Mouse (Mus musculus) forebrain, embryonic 15.5 days (tissue): ENCODE results near the gene Tmpo. TPM values are rescaled to one million over a fixed set of nuclear protein-coding genes. Genes with fewer than 3 reads are reported as not detected.

Experiments used
- ATAC-seq: fragments of 200-750 bp; cut with Nextera tagmentation; replicated peaks from 2 replicates; pipeline ENCODE4 v1.8.0; 2017; ENCODE audit warnings: mild to moderate bottlenecking, moderate TSS enrichment, moderate library complexity
- H3K27ac ChIP-seq: fragments of 300-500 bp; sonication (generic); replicated peaks from 2 replicates; pipeline ENCODE4 v1.5.1; 2015; ENCODE audit warnings: mild to moderate bottlenecking, inconsistent platforms
- H3K27me3 ChIP-seq: fragments of 300-500 bp; sonication (generic); 2 replicates; pipeline ENCODE4 v1.6.1; 2015; ENCODE audit warnings: inconsistent platforms
- H3K36me3 ChIP-seq: fragments of 300-500 bp; sonication (generic); 2 replicates; pipeline ENCODE4 v1.6.1; 2015; ENCODE audit warnings: mild to moderate bottlenecking, inconsistent platforms
- H3K4me1 ChIP-seq: fragments of 300-500 bp; sonication (generic); 2 replicates; pipeline ENCODE4 v1.6.1; 2015; ENCODE audit warnings: inconsistent platforms
- H3K4me2 ChIP-seq: fragments of 300-500 bp; sonication (generic); replicated peaks from 2 replicates; pipeline ENCODE4 v1.6.1; 2015; ENCODE audit warnings: mild to moderate bottlenecking, inconsistent platforms
- H3K4me3 ChIP-seq: fragments of 300-500 bp; sonication (generic); 2 replicates; pipeline ENCODE4 v1.5.1; 2015; ENCODE audit warnings: mild to moderate bottlenecking, inconsistent platforms
- H3K9ac ChIP-seq: fragments of 300-500 bp; sonication (generic); replicated peaks from 2 replicates; pipeline ENCODE4 v1.6.1; 2015; ENCODE audit warnings: mild to moderate bottlenecking, inconsistent platforms
- H3K9me3 ChIP-seq: fragments of 300-500 bp; sonication (generic); 2 replicates; pipeline ENCODE4 v1.6.1; 2016; ENCODE audit warnings: inconsistent platforms
- WGBS: fragments of 180-500 bp; shearing (Covaris S2); methylation state at CpG from one replicate; pipeline ENCODE4 v1.1.7; 2015; ENCODE audit warnings: mixed read lengths; 5-methylcytosine and 5-hydroxymethylcytosine counted together
- polyA plus RNA-seq: library from polyadenylated mRNA; unstranded; fragments of >200 nt; fragmentation: Nextera tagmentation; extraction: Ambion mirVana; gene quantifications from 2 replicates; pipeline ENCODE4 v1.2.1, GENCODE M21; 2015

Tmpo gene
- polyA plus RNA-seq, 1 experiment from 2014 or later, result 194 TPM

GRCm38 (mm10) chr10:91142654-91143191 lies 38.4 kb downstream of the Tmpo start:
- no peak overlapping the region for H3K9ac ChIP-seq
- H3K9me3 ChIP-seq, result no peaks in the 10 kb centered on the region
- H3K27me3 ChIP-seq, result no peaks in the 10 kb centered on the region
- peaks cover 10% of the 10 kb centered on the region for H3K36me3 ChIP-seq
- no peak overlapping the region for H3K4me2 ChIP-seq
- 76% methylated on average over 10 of the region's 10 CpGs for WGBS
- H3K4me1 ChIP-seq, result no peaks in the 10 kb centered on the region
- H3K4me3 ChIP-seq, result no peak overlapping the region
- H3K27ac ChIP-seq, result no peak overlapping the region
- no peak for ATAC-seq

- WGBS, result 40% methylated on average over 2 of the region's 2 CpGs
- peak; percentile 49 for ATAC-seq
- no peaks in the 10 kb centered on the region for H3K9me3 ChIP-seq
Measured at GRCm38 (mm10) chr10:91141564-91141963, 39.6 kb downstream of the Tmpo start.

GRCm38 (mm10) chr10:91139148-91139766 lies 41.9 kb downstream of the Tmpo start:
- no peaks in the 10 kb centered on the region for H3K9me3 ChIP-seq
- H3K4me1 ChIP-seq, result peaks cover 5% of the 10 kb centered on the region; the same call in 1 of the 2 replicates
- H3K27ac ChIP-seq, result no peak overlapping the region
- 95% methylated on average over 14 of the region's 14 CpGs for WGBS
- ATAC-seq, result no peak
- no peak overlapping the region for H3K4me2 ChIP-seq
- no peaks in the 10 kb centered on the region for H3K36me3 ChIP-seq
- H3K27me3 ChIP-seq, result no peaks in the 10 kb centered on the region
- H3K4me3 ChIP-seq, result no peak overlapping the region
- no peak overlapping the region for H3K9ac ChIP-seq

More at GRCm38 (mm10) chr10:91141564-91141963, 39.6 kb downstream of the Tmpo start:
- Histone ChIP-seq H3K27me3 (no peaks in the 10 kb centered on the region), H3K27ac (no peak overlapping the region), H3K4me3 (no peak overlapping the region), H3K36me3 (peaks cover 10% of the 10 kb centered on the region), H3K4me1 (no peaks in the 10 kb centered on the region), H3K4me2 (no peak overlapping the region), H3K9ac (no peak overlapping the region)

- Histone ChIP-seq H3K36me3 (no peaks in the 10 kb centered on the region), H3K4me3 (no peak overlapping the region), H3K27me3 (no peaks in the 10 kb centered on the region), H3K4me2 (no peak overlapping the region), H3K4me1 (peaks cover 5% of the 10 kb centered on the region; the same call in 1 of the 2 replicates), H3K9ac (no peak overlapping the region), H3K27ac (no peak overlapping the region), H3K9me3 (no peaks in the 10 kb centered on the region)
- 85% methylated on average over 3 of the region's 3 CpGs for WGBS
- ATAC-seq, result no peak
Measured at GRCm38 (mm10) chr10:91138317-91138716, 42.8 kb downstream of the Tmpo start.

GRCm38 (mm10) chr10:91137400-91137799 lies 43.7 kb downstream of the Tmpo start:
- ATAC-seq, result no peak
- no peaks in the 10 kb centered on the region for H3K9me3 ChIP-seq
- H3K9ac ChIP-seq, result no peak overlapping the region
- 80% methylated on average over 9 of the region's 9 CpGs for whole genome bisulfite sequencing
- no peak overlapping the region for H3K4me2 ChIP-seq
- no peaks in the 10 kb centered on the region for H3K36me3 ChIP-seq
- peaks cover 5% of the 10 kb centered on the region; the same call in 1 of the 2 replicates for H3K4me1 ChIP-seq
- no peak overlapping the region for H3K27ac ChIP-seq
- no peaks in the 10 kb centered on the region for H3K27me3 ChIP-seq
- H3K4me3 ChIP-seq, result no peak overlapping the region

GRCm38 (mm10) chr10:91135302-91135972 lies 45.7 kb downstream of the Tmpo start:
- Histone ChIP-seq H3K27me3 (no peaks in the 10 kb centered on the region), H3K4me3 (no peak overlapping the region), H3K9ac (no peak overlapping the region), H3K4me2 (no peak overlapping the region), H3K4me1 (peaks cover 5% of the 10 kb centered on the region; the same call in 1 of the 2 replicates), H3K9me3 (no peaks in the 10 kb centered on the region), H3K36me3 (no peaks in the 10 kb centered on the region), H3K27ac (peak overlapping the region; percentile 50; the same call in 1 of the 2 replicates)
- 35% methylated on average over 7 of the region's 7 CpGs for WGBS
- ATAC-seq, result peak; percentile 68

GRCm38 (mm10) chr10:91131565-91131964 lies 49.5 kb downstream of the Tmpo start:
- Histone ChIP-seq H3K4me3 (no peak overlapping the region), H3K9ac (no peak overlapping the region), H3K27ac (no peak overlapping the region), H3K9me3 (no peaks in the 10 kb centered on the region), H3K4me1 (peaks cover 5% of the 10 kb centered on the region; the same call in 1 of the 2 replicates), H3K36me3 (no peaks in the 10 kb centered on the region), H3K4me2 (no peak overlapping the region), H3K27me3 (no peaks in the 10 kb centered on the region)
- 66% methylated on average over 1 of the region's 1 CpGs for WGBS
- ATAC-seq, result no peak

- Histone ChIP-seq H3K4me3 (no peak overlapping the region), H3K4me2 (no peak overlapping the region), H3K27ac (no peak overlapping the region), H3K4me1 (peaks cover 5% of the 10 kb centered on the region; the same call in 1 of the 2 replicates), H3K9me3 (no peaks in the 10 kb centered on the region), H3K36me3 (no peaks in the 10 kb centered on the region), H3K27me3 (no peaks in the 10 kb centered on the region), H3K9ac (no peak overlapping the region)
- 81% methylated on average over 3 of the region's 3 CpGs for WGBS
- no peak for ATAC-seq
Measured at GRCm38 (mm10) chr10:91130792-91131191, 50.3 kb downstream of the Tmpo start.

- Histone ChIP-seq H3K4me2 (no peak overlapping the region), H3K27me3 (no peaks in the 10 kb centered on the region), H3K36me3 (no peaks in the 10 kb centered on the region), H3K9me3 (no peaks in the 10 kb centered on the region), H3K4me3 (no peak overlapping the region), H3K9ac (no peak overlapping the region), H3K4me1 (no peaks in the 10 kb centered on the region), H3K27ac (no peak overlapping the region)
- ATAC-seq, result no peak
- WGBS, result 78% methylated on average over 1 of the region's 1 CpGs
Measured at GRCm38 (mm10) chr10:91128551-91129160, 52.5 kb downstream of the Tmpo start.

- 78% methylated on average over 2 of the region's 2 CpGs for WGBS
Measured at GRCm38 (mm10) chr10:91127395-91127794, 53.7 kb downstream of the Tmpo start.

GRCm38 (mm10) chr10:91126618-91127355 lies 54.3 kb downstream of the Tmpo start:
- Histone ChIP-seq H3K9ac (no peak overlapping the region), H3K4me1 (peaks cover 14% of the 10 kb centered on the region), H3K27ac (no peak overlapping the region), H3K36me3 (peaks cover 3% of the 10 kb centered on the region; the same call in 1 of the 2 replicates), H3K27me3 (no peaks in the 10 kb centered on the region), H3K4me3 (no peak overlapping the region), H3K4me2 (no peak overlapping the region), H3K9me3 (no peaks in the 10 kb centered on the region)
- WGBS, result 84% methylated on average over 10 of the region's 10 CpGs
- no peak for ATAC-seq

More at GRCm38 (mm10) chr10:91127395-91127794, 53.7 kb downstream of the Tmpo start:
- no peak overlapping the region for H3K4me3 ChIP-seq
- H3K27me3 ChIP-seq, result no peaks in the 10 kb centered on the region
- no peaks in the 10 kb centered on the region for H3K9me3 ChIP-seq
- H3K4me2 ChIP-seq, result no peak overlapping the region
- H3K27ac ChIP-seq, result no peak overlapping the region
- no peak for ATAC-seq
- H3K36me3 ChIP-seq, result no peaks in the 10 kb centered on the region
- no peak overlapping the region for H3K9ac ChIP-seq
- peaks cover 8% of the 10 kb centered on the region for H3K4me1 ChIP-seq
